Mouse (Mus musculus) intestine, embryonic 15.5 days (tissue): ENCODE results near the gene Ptprg. TPM values are rescaled to one million over a fixed set of nuclear protein-coding genes. Genes with fewer than 3 reads are reported as not detected.

Experiments
- ATAC-seq: fragments of 200-750 bp; cut with Nextera tagmentation; 2 replicates; pipeline ENCODE4 v1.8.0; 2017; ENCODE audit warnings: moderate TSS enrichment, moderate library complexity
- H3K27ac ChIP-seq: fragments of 300-500 bp; sonication (generic); 2 replicates; pipeline ENCODE4 v1.5.1; 2015; ENCODE audit warnings: mild to moderate bottlenecking, inconsistent platforms
- H3K27me3 ChIP-seq: fragments of 300-500 bp; sonication (generic); replicated peaks from 2 replicates; pipeline ENCODE4 v1.6.1; 2015; ENCODE audit warnings: inconsistent platforms
- H3K36me3 ChIP-seq: fragments of 300-500 bp; sonication (generic); 2 replicates; pipeline ENCODE4 v1.6.1; 2015; ENCODE audit warnings: inconsistent platforms
- H3K4me1 ChIP-seq: fragments of 300-500 bp; sonication (generic); replicated peaks from 2 replicates; pipeline ENCODE4 v1.6.1; 2015; ENCODE audit warnings: inconsistent platforms
- H3K4me2 ChIP-seq: fragments of 300-500 bp; sonication (generic); replicated peaks from 2 replicates; pipeline ENCODE4 v1.6.1; 2015; ENCODE audit warnings: mild to moderate bottlenecking, inconsistent platforms
- H3K4me3 ChIP-seq: fragments of 300-500 bp; sonication (generic); replicated peaks from 2 replicates; pipeline ENCODE4 v1.5.1; 2015; ENCODE audit warnings: inconsistent platforms
- H3K9ac ChIP-seq: fragments of 300-500 bp; sonication (generic); 2 replicates; pipeline ENCODE4 v1.6.1; 2015; ENCODE audit warnings: inconsistent platforms
- H3K9me3 ChIP-seq: fragments of 300-500 bp; sonication (generic); 2 replicates; pipeline ENCODE4 v1.6.1; 2016; ENCODE audit warnings: inconsistent platforms
- WGBS: fragments of 180-500 bp; shearing (Covaris S2); methylation state at CpG from one replicate; pipeline ENCODE4 v1.1.7; 2015; 5-methylcytosine and 5-hydroxymethylcytosine counted together
- polyA plus RNA-seq: library from polyadenylated mRNA; unstranded; fragments of >200 nt; fragmentation: Nextera tagmentation; extraction: Ambion mirVana; gene quantifications from 2 replicates; pipeline ENCODE4 v1.2.1, GENCODE M21; 2015

Ptprg gene
- polyA plus RNA-seq, 1 experiment from 2014 or later, result 18.7 TPM

DNA sequence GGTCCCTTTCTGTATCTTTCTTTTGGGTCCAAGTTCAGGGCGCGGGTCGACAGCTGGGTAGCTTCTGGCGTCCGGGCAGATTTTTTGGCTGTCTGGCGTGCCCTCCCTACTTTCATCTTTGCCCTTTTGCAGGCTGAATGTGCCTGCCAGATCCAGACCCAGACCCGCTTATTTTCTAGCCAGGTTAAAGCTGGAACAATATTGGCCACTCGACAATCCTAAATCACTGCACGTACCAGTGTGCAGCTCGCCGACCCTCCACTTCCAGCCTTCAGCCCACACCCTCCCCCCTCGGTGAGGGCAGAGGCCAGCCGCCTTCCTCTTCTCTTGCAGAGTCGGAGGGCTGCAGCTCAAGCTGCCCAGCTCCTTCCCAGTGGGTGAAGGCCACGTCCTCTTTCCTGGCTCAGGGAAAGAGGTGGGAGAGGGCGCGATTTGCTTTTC lies 1.7 kb downstream of the Ptprg start:
- ATAC-seq, result no peak
- Histone ChIP-seq H3K4me3 (peak overlapping the region; percentile 83), H3K4me1 (peaks cover 18% of the 10 kb centered on the region), H3K27ac (peak overlapping the region; percentile 99), H3K27me3 (no peaks in the 10 kb centered on the region), H3K36me3 (no peaks in the 10 kb centered on the region), H3K9me3 (no peaks in the 10 kb centered on the region), H3K9ac (peak overlapping the region; percentile 93), H3K4me2 (peak overlapping the region; percentile 96)
- 0% methylated on average over 17 of the region's 17 CpGs for WGBS

DNA sequence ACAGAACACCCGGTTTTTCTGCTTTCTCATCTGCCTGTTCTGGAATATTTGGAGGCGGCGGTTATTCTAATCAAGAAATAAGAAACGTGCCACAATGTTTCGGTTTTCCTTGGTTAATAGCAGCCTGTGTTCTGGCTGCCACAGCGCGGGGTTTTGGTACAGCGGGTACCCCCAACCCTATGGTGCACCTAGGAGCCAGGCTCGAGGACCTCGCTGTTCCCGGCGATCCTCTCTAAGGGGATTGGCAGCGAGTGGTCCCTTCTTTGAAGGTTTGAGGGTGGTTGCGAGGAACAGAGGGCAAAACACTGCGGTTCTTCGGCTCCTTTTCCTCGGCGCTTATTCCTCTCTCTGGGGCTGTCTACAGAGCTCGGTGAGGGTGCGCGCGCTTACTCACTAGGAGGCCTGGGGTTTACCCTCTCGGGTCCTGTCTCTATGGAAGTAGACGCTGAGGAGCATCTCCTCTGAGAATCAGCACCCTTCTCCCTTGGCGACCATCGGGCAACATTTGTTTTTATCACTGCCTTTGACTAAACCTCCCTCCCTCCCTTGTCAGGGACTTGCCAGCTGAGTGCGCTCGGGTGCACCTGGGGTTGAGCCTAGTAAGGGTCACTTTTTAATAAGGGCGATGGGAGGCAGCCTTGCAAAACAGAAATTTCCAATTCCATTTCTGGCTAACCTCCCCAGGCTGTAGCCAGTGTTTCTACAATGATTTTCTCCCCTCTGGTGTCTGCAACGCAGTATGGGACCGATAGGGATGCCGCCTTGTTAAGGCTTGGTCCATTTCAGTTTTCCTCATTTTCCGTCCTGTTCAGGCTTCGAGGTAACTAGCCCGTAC lies 2.4 kb downstream of the Ptprg start:
- no peaks in the 10 kb centered on the region for H3K27me3 ChIP-seq
- H3K27ac ChIP-seq, result no peak overlapping the region
- under 1% methylated on average over 35 of the region's 35 CpGs for WGBS

DNA sequence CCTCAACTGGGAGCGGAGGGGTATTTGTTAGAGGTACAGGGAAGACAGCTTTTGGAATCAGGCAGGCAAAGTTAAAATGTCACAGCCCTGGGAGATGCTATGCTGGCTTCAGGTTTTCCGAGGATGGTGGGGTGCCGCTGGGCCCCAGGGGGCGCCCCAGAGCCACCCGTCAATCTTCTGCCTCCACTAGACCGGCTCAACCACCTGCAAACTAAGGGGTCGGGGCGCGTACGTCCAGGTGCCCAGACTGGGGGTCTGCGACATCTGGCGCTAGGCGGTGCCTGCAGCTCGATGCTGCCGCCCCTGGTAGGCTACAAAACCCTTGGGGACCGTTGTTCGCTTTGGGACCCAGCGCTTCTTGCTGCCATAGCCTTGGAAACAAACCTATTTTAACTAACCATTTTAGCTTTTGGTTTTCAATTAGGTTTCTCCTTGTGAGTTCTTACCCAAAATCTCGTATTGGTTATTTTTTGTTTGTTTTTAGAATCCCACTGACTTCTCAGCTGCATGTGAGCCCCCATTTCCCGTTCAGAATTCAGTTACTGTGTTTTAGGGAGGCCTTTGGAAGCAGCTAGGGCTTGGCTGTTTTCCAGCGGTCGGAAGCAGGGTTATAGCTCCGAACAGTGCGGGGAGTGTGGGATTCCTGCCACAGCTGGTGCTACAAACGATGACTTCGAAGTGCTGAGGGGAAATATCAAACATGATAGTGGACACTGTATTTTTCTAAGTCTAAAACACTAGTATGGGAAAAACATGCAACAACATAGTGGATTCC lies 3.2 kb downstream of the Ptprg start:
- peak overlapping the region; percentile 96 for H3K4me2 ChIP-seq
- peaks cover 18% of the 10 kb centered on the region for H3K4me1 ChIP-seq
- no peak overlapping the region for H3K9ac ChIP-seq
- peak overlapping the region; percentile 83 for H3K4me3 ChIP-seq
- WGBS, result 5% methylated on average over 26 of the region's 26 CpGs
- ATAC-seq, result no peak
- no peaks in the 10 kb centered on the region for H3K9me3 ChIP-seq
- no peaks in the 10 kb centered on the region for H3K36me3 ChIP-seq
- no peaks in the 10 kb centered on the region for H3K27me3 ChIP-seq
- no peak overlapping the region for H3K27ac ChIP-seq

More for the DNA sequence above, 2.4 kb downstream of the Ptprg start:
- Histone ChIP-seq H3K9me3 (no peaks in the 10 kb centered on the region), H3K4me2 (peak overlapping the region; percentile 96), H3K4me1 (peaks cover 18% of the 10 kb centered on the region), H3K9ac (peak overlapping the region; percentile 93), H3K4me3 (peak overlapping the region; percentile 83), H3K36me3 (no peaks in the 10 kb centered on the region)
- ATAC-seq, result no peak

DNA sequence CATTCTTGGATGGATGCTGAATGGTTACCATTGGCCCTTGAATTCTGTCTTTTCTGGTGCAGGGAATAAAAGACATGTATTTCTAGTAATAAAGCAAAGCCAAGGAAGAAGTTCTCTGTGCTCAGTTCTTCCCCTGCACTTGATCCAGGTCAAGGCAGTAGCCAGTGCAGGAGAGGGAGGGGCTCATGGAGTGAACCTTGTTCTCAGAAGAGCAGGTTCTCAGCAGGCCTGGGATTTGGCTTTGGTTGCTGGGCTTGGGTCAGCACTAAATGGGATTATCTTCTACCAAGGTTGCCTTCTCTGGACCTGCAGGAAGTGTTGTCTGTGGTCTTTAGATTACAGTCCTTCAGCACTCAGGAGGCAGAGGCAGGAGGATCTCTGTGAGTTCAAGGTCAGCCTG lies 5.2 kb downstream of the Ptprg start:
- Histone ChIP-seq H3K4me1 (peaks cover 13% of the 10 kb centered on the region), H3K27me3 (no peaks in the 10 kb centered on the region), H3K4me3 (no peak overlapping the region), H3K36me3 (no peaks in the 10 kb centered on the region), H3K9ac (no peak overlapping the region), H3K4me2 (no peak overlapping the region), H3K9me3 (no peaks in the 10 kb centered on the region), H3K27ac (no peak overlapping the region)
- no peak for ATAC-seq

DNA sequence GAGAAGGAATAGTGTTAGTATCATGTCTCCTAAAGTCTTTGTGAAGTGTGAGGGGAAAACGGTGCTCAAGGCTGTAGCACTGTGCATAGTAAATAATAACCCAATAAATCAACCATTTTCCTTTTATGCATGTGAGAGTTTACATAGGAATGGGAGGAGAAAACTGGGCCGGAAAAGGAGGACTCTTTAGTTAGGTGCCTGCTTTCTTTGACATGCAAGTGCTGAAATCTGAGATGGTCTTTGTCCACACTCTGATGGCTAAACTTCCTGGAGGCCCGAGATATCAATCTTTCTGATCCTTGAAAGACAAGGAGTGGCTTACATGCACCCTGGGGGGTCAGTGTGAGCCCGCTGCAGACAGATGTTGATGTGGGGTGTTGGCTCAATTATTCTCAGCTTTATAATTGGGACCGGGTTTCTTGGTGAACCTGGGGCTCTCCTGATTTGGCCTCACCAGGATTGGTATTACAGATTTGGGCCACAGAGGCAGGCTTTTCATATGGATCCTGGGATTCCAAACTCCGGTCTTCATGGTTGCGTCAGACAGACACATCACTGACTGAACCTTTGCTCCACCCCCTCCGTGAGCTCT lies 7.4 kb downstream of the Ptprg start:
- H3K27ac ChIP-seq, result no peak overlapping the region
- no peaks in the 10 kb centered on the region for H3K9me3 ChIP-seq
- no peaks in the 10 kb centered on the region for H3K27me3 ChIP-seq
- no peak overlapping the region for H3K4me3 ChIP-seq
- ATAC-seq, result no peak
- H3K4me2 ChIP-seq, result no peak overlapping the region
- WGBS, result 57% methylated on average over 8 of the region's 8 CpGs
- H3K36me3 ChIP-seq, result no peaks in the 10 kb centered on the region
- H3K9ac ChIP-seq, result no peak overlapping the region
- H3K4me1 ChIP-seq, result peaks cover 12% of the 10 kb centered on the region

DNA sequence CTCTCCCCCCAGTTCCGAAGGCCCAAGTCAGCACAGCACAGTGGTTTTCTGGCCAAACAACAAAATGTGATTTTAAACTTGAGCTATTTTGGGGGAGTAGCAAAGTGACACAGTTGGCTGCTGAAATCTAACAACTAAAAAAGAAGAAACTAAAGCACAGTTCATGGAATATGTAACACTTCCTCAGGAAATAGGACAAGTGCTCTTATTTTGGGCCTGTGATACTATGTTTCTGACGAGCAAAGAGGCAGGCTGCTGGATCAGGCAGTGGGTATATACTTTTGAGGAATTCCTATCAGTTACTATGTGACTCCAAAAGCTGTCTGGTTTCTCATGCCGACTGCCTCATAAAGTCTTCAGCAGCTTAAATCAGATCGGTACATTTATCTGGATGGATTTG lies 8.1 kb downstream of the Ptprg start:
- peaks cover 5% of the 10 kb centered on the region for H3K4me1 ChIP-seq
- no peak for ATAC-seq
- H3K4me2 ChIP-seq, result no peak overlapping the region
- no peaks in the 10 kb centered on the region for H3K27me3 ChIP-seq
- 84% methylated on average over 4 of the region's 4 CpGs for WGBS
- H3K4me3 ChIP-seq, result no peak overlapping the region
- no peaks in the 10 kb centered on the region for H3K9me3 ChIP-seq
- H3K36me3 ChIP-seq, result no peaks in the 10 kb centered on the region
- H3K9ac ChIP-seq, result no peak overlapping the region
- no peak overlapping the region for H3K27ac ChIP-seq

DNA sequence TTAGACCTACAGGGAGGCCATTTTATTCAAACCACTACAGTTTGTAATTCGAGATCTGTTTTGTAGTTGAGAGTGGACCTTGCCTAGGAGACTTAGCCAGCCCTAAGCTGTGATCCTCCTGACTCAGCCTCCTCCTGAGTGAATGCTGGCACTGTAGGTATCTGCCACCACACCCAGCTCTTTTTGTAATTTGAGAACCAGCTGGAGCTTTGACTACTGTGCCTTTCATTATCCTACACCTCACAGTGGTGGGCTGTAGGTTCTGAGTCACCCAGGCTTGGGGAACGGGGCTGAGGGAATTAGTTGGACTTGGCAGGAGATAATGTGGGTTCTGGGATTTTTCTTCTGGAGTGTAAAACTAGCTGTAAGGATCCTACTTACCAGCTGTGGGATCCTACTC lies 9.5 kb downstream of the Ptprg start:
- Histone ChIP-seq H3K9me3 (no peaks in the 10 kb centered on the region), H3K4me1 (no peaks in the 10 kb centered on the region), H3K9ac (no peak overlapping the region), H3K27me3 (no peaks in the 10 kb centered on the region), H3K4me3 (no peak overlapping the region), H3K4me2 (no peak overlapping the region), H3K27ac (no peak overlapping the region), H3K36me3 (no peaks in the 10 kb centered on the region)
- ATAC-seq, result no peak
- WGBS, result 90% methylated on average over 2 of the region's 2 CpGs

DNA sequence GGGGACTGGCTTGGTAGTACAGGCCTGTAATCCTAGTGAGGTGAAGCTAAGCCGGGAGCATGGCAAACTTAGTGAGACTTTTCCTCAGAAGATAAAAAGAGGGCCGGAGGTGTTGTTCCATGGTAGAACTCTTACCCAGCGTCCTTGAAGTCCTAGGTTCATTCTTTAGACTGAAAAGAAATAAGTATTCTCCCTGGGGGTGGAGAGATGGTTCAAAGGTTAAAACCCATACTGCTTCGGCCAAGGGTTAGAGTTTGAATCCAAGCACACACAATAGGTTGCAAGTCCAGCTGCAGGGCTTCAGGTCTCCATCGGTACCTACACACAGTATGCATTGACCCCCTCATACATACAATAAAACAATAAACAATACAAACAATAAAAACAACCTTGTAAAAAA lies 10.3 kb downstream of the Ptprg start:
- H3K27me3 ChIP-seq, result no peaks in the 10 kb centered on the region
- H3K9ac ChIP-seq, result no peak overlapping the region
- no peak for ATAC-seq
- H3K9me3 ChIP-seq, result no peaks in the 10 kb centered on the region
- H3K4me2 ChIP-seq, result no peak overlapping the region
- no peaks in the 10 kb centered on the region for H3K4me1 ChIP-seq
- H3K36me3 ChIP-seq, result no peaks in the 10 kb centered on the region
- no peak overlapping the region for H3K27ac ChIP-seq
- no peak overlapping the region for H3K4me3 ChIP-seq
- WGBS, result 84% methylated on average over 5 of the region's 5 CpGs

DNA sequence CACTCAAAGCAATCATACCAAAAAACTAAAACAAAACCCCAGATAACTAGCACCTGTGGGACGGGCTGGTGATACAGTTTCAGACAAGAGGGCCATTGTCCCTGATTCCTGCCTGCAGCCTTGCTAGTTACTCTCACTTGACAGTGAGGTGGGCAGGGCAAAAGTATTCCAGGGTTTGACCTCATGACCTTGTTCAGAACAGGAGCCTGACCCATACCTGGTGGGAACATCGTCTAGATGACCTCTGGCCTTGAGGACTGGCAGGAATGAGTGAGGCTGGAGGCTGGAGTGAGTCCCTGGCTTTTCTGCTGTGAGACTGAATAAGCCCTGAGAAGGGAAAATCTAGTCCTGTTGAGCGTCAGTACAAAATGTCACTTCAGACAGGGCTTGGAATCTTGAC lies 11.1 kb downstream of the Ptprg start:
- no peak overlapping the region for H3K27ac ChIP-seq
- H3K4me3 ChIP-seq, result no peak overlapping the region
- H3K27me3 ChIP-seq, result no peaks in the 10 kb centered on the region
- WGBS, result 60% methylated on average over 3 of the region's 3 CpGs
- no peaks in the 10 kb centered on the region for H3K36me3 ChIP-seq
- H3K4me2 ChIP-seq, result no peak overlapping the region
- H3K4me1 ChIP-seq, result no peaks in the 10 kb centered on the region
- no peak overlapping the region for H3K9ac ChIP-seq
- ATAC-seq, result no peak
- H3K9me3 ChIP-seq, result no peaks in the 10 kb centered on the region

DNA sequence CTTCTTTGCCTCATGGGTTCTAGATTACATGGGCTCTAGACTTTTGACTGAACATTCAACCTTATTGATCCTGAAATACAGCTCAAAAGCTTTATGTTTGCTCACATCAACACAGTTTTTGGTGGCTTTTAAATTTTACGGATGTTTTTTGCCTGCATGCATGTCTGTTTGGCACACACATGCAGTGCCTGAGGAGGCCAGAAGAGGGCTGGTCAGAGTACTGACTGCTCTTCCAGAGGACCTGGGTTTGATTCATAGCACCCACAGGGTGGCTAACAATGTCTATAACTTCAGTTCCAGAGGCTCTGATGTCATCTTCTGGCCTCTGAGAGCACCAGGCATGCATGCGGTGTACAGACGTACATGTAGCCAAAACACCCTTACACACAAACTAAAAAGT lies 12.0 kb downstream of the Ptprg start:
- no peak overlapping the region for H3K27ac ChIP-seq
- H3K9ac ChIP-seq, result no peak overlapping the region
- H3K4me2 ChIP-seq, result no peak overlapping the region
- no peak for ATAC-seq
- H3K9me3 ChIP-seq, result no peaks in the 10 kb centered on the region
- H3K36me3 ChIP-seq, result no peaks in the 10 kb centered on the region
- H3K4me1 ChIP-seq, result no peaks in the 10 kb centered on the region
- no peak overlapping the region for H3K4me3 ChIP-seq
- no peaks in the 10 kb centered on the region for H3K27me3 ChIP-seq
- 93% methylated on average over 3 of the region's 3 CpGs for WGBS

DNA sequence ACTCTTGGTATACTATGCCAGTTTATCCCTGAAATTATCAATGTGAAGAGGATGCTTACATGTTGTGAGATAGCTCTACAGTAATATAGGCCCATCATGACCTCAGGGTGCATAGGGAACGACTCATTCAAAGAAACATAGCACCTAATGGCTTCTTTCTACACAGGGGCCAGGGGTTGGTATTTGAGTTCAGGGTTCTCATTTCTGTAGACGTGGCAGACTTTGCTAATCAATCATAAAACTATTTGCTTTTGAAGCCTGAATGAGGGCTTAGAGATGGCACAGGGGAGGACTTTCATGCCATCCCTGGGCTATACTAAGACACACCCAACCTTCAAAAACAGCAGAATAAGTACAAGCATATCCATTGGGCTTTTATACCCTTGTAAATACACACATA lies 16.4 kb downstream of the Ptprg start:
- no peak overlapping the region for H3K27ac ChIP-seq
- ATAC-seq, result no peak
- H3K4me3 ChIP-seq, result no peak overlapping the region
- 53% methylated on average over 2 of the region's 2 CpGs for WGBS
- H3K4me2 ChIP-seq, result no peak overlapping the region
- H3K27me3 ChIP-seq, result no peaks in the 10 kb centered on the region
- no peak overlapping the region for H3K9ac ChIP-seq
- no peaks in the 10 kb centered on the region for H3K36me3 ChIP-seq
- H3K9me3 ChIP-seq, result no peaks in the 10 kb centered on the region
- H3K4me1 ChIP-seq, result 0 out of 2 replicates have a peak, but pooled peaks cover 3% of the 10 kb centered on the region

DNA sequence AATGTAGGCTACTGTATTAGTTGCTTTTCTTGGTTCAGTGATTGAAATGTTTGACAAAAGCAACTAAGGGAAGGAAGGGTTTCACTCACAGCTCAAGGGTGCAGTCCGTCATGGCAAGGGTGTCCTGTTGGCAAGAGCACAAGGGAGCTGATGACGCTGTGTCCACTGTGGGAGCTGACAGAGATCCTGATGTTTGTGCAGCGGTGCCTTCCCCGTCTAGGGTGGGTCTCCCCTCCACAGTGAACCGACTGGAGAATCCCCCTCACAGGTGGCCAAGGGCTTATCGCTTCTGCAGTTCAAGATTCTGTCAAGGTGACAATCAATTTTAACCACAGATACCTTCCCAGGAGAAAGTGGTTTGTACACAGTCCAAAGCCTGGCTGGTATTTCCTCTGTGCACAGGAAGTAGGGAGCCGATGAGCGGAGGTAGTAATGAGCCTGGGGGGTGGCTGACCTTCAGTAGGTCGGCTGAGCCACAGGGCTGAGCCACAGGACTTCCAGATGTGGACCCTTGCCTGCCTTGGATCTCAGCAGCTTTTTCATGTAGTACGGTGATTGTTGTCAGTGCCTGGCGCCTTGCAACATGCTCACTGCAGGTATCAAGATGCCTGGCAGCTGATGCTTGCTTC lies 18.5 kb downstream of the Ptprg start:
- Histone ChIP-seq H3K9me3 (no peaks in the 10 kb centered on the region), H3K36me3 (no peaks in the 10 kb centered on the region), H3K4me2 (no peak overlapping the region), H3K9ac (no peak overlapping the region), H3K27me3 (no peaks in the 10 kb centered on the region), H3K4me1 (0 out of 2 replicates have a peak, but pooled peaks cover 3% of the 10 kb centered on the region), H3K4me3 (no peak overlapping the region), H3K27ac (no peak overlapping the region)
- no peak for ATAC-seq
- WGBS, result 68% methylated on average over 11 of the region's 11 CpGs
